Mouse (Mus musculus) kidney, adult 2 months (tissue): ENCODE measurements around the gene Aven.

Experiments used
- CTCF ChIP-seq: fragments of 200-500 bp; conservative IDR thresholded peaks from 2 replicates; pipeline ENCODE4 v1.5.1; 2011; ENCODE audit warnings: low read depth, mild to moderate bottlenecking, control low read depth, low read length, moderate library complexity, mixed read lengths; ENCODE audit not compliant: insufficient read depth, insufficient read length
- POLR2A ChIP-seq: fragments of 200-500 bp; IDR thresholded peaks from one replicate; pipeline ENCODE4 v1.6.1; 2011; ENCODE audit warnings: low read depth, low read length, control low read depth

DNA sequence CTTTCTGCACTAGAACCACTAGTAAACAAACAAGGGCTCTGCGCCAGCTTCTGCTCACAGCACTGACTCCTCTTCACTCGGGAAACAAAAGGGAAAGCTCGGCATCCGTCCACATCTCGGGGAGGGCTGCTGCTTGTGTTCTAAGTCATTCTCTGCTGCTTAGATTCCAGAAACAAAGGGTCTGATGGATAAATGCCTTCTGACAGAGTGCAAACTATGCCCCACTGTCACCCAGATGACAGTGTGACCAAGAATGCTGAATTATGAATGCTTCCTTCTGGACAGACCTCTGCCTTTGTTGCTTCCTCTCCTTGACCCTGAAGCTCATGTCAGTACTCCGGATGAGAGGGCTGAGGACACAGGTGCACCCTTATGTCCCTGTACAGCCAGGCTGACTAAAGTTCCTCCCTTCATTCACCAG lies 98.7 kb downstream of the Aven start:
- TF ChIP-seq POLR2A (no peak), CTCF (no peak)
